Mouse (Mus musculus) left cerebral cortex, adult 18-20 months (tissue): Measurements from ENCODE around the gene Apeh. TPM values are rescaled to one million over a fixed set of nuclear protein-coding genes. Genes with fewer than 3 reads are reported as not detected.

Experiments
- DNase-seq, 2 experiments: peaks; one replicate each; pipeline ENCODE4 v3.0.0; 2021 to 2022; ENCODE audit warnings: low spot score in 2 of 2, mixed read lengths in 1 of 2
- microRNA-seq, 2 experiments: library from miRNA; unstranded; fragments of <30 nt; microRNA quantifications; one replicate each; pipeline ENCODE4 v1.2.0; 2021
- total RNA-seq, 2 experiments: library from RNA; stranded (reverse); gene quantifications; 2 replicates each; pipeline ENCODE4 v1.2.3; 2021

Gene Apeh
- total RNA-seq, 2 experiments from 2014 or later = 29.2 to 32.2 TPM

DNA sequence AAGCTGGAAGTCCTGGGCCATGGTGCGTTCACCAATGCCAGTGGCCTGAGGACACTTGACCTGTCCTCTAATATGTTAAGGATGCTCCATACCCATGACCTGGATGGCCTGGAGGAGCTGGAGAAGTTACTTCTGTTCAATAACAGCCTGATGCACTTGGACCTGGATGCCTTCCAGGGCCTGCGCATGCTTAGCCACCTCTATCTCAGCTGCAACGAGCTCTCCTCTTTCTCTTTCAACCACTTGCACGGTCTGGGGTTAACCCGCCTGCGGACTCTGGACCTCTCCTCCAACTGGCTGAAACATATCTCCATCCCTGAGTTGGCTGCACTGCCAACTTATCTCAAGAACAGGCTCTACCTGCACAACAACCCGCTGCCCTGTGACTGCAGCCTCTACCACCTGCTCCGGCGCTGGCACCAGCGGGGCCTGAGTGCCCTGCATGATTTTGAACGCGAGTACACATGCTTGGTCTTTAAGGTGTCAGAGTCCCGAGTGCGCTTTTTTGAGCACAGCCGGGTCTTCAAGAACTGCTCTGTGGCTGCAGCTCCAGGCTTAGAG lies 40.7 kb downstream of the Apeh start:
- no peak for DNase-seq

DNA sequence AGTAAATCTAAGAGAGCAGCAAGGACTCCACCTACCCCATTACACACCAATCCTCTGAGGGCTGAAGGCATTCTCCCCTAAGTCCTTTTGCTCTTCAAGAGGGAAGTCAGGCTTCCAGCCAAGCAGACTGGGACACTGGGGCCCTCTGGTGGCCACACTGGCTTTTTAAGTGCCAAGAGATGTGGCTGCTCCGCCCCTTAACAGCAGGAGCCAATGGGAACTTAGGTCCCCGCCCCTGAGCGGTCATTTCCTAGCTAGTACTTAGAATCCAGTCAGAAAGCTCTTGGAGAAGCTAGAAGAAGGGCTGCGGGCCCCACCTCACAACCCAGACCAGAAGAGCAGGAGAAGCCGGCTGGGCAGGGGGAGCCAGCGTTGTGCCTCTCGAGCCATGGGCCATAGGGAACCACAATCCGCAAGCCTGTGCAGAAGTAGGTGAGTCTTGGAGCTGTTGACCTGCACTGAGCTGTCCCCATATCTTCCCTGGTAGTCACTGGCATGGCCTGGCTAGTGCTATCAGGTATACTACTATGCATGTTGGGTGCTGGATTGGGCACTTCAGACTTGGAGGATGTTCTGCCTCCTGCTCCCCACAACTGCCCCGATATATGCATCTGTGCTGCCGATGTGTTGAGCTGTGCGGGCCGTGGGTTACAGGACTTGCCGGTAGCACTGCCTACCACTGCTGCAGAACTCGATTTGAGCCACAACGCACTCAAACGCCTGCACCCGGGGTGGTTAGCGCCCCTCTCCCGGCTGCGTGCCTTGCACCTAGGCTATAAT lies 41.3 kb downstream of the Apeh start, which contains the start of gene Amigo3:
Gene Amigo3, plus strand, starts transcription at position 275 of the 780 bp plus-strand sequence.
- peak; percentile 96 to 97 for DNase-seq

DNA sequence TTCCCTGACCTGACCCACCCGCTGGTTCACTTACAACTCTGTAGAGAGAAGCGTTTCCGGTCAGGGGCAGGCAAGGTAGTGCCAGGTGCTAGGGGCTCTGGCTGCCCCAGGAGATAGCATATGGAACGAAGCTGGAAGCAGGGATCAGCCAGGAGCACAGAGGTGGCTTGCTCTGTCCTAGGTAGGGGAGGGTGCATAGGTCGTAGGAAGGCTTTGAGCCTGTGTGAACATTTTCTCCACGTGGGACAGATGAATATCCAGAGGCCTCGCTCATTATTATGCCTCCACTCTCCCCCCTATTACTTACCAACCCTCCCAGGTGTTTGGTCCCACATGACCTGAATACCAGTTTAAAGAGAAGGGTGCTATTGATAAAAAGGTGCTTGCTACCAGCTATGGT lies 42.0 kb downstream of the Apeh start:
- no peak for DNase-seq

DNA sequence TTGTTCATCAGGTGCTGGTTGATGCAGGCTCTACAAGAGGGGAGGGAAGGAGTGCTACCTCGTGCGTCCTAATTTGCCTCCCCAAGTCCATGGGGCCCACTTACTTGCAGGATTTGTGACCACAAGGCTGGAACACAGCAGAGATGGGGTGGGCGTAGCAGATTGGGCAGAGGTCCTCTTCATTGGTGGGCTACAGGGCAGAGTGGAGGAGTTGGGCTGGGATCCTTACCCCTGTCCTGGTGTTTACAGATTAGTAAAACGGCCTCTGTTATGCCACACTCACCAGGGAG lies 42.5 kb downstream of the Apeh start:
- DNase-seq = no peak

DNA sequence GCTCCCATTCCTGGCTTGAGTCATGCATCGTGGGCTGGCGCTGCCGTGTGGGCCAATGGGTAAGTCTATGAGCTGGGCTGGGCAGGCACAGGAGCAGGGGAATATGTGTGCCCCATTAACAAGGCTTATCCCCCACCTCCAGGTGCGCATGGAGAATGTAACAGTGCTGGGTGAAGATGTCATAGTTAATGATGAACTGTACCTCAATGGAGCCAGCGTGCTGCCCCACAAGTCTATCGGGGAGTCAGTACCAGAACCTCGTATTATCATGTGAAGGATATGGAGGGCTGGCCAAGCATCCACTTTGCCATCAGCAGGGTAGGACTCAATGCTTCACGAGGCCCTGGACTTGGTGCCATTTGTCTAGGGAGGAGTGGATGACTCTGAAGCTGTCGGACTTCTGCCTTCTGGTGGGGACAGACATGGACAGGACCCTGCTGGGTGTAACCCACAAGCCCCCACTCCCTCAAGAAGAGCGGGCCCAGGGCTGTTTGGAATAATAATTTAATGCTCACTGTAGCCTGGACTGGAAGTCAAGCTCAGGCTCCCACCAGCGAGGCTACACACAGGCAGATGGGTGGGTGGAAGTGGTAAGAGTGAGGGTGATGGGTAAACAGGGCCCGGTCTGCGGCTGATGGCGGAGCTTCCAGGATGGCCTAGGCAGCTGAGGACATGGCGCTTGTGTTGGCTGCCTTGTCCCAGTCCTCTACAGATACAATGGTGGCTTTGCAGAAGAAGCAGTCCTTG lies 43.0 kb downstream of the Apeh start:
- DNase-seq = peak in 1 of 2 experiments; percentile 2

DNA sequence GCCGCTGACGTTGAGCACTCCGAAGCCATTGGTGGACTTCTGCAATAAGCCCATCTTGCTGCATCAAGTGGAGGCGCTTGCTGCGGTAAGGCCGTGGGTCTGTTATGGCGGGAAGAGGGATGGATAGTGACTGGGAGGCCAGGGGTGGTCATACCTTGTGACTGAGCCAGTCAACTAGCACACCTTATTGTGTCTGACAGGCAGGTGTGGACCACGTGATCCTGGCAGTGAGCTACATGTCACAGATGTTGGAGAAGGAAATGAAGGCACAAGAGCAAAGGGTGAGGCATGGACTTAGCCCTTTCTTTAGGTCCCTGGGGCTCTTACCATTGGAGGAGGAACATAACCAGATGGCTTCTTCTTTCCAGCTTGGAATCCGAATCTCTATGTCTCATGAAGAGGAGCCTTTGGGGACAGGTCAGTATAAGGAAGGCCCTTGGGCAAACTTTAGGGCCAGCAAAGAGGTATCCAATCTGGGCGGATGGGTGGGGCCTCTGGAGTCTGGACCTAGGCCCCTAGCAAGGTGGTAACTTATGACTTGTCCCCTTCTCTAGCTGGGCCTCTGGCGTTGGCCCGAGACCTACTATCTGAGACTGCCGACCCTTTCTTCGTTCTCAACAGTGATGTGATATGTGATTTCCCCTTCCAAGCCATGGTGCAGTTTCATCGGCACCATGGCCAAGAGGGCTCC lies 44.7 kb downstream of the Apeh start:
- no peak for DNase-seq

DNA sequence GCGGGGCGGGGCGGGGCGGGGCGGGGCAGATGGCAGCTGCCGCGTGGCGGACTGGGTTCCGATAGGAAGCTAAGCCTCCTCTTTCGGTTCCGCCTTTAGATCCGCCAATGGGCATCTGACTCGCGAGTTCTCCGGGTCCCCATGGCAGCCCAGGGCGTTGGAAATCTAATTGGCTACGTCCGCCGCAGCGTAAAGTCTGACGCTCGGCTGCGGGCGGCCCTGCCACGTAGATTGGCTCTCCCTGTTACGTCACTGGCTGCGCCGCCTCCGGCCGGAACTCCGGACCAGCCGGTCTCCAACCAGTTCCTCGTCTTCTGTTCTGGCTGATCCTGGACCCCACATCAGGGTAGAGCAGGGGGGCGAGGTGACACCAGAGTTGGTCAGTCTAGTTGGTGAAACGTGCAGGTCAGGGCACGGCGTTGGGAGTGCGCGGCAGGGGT lies 45.4 kb downstream of the Apeh start, which contains the start of gene Gmppb:
Gene Gmppb, plus strand, starts transcription at position 227 of the 440 bp plus-strand sequence.
- DNase-seq = peak; percentile 94 to 97

DNA sequence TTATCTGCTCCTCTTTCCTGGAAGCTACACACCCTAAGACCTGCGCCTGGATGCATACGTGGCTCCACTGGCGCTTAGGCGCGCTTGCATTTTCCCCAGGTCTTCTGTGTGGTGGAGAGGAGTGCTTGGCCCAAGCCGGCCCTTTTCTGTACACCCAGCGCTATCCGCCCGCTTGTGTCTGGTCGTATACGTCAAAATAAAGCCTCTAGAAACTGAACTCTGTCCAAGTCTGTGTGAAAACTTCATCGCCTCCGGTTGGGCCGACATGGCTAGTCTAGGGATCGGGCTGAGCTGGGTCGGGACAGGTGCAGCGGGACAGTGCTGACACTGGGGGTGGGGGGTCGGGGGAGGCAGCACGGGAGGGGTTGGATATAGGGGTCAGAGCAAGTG lies 45.8 kb downstream of the Apeh start:
- no peak for DNase-seq

DNA sequence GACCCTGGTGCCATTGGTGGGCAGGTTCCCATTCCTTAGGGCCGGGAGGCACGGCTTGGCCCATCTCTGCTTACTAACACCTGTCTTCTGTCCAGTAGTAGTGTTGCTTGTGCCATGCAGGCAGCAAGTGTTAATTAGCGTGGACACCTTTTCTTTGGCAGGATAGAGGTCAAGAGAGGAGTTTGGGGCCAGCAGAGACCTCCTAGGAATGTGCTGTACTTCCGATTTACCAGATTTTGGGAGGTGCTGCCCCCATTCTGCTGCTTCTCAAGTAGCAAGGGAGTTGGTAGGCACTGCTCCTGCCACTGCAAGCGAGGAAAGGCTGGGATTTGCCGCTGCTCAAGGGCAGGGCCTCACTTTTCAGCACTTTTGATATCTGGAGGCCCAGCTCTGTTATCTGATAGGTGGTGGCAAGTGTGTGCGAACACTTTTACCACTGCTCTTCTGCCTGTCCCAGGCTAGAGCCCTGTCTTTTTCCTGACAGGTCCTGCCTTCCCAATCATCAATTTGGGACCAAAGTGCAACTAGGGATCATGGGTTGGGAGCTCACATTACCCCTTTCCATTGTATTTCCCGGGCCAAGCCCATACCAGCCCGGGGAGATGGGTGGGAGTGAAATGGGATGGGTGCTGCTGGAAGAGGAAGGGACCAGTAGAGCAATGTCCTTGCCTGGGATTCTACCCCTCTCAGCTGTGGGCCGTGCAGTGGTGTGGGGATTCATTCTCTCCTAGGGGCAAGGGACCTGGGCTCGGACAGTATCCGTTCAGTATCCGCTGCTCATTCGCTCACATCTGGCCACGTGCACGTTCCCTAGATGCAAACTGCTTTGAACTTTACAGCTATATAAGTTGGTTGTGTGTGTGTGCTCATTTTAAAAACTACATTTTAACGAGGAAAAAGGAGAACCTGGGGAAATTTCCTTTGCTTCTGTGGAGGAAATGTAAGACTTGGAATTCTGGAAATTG lies 46.5 kb downstream of the Apeh start:
- DNase-seq = no peak

DNA sequence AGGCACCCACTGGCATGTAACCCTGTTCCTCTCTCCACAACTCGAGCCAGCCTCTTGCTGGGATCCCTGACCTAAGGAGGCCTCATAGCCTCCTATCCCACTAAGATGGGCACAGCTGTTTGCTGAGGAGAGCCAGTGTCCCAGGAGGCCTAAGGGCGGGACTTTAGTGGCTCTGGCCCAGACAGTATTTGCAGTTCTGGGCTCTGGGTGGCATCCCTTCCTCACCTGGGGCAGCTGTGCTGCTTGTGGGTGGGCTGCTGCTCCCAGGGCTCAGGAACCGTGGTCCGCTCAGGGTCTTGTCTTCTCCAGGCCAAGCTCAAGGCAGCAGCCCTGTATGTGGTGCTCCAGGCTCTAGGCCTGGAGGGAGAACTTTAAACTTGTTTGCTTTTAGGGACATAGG lies 47.8 kb downstream of the Apeh start:
- no peak for DNase-seq

DNA sequence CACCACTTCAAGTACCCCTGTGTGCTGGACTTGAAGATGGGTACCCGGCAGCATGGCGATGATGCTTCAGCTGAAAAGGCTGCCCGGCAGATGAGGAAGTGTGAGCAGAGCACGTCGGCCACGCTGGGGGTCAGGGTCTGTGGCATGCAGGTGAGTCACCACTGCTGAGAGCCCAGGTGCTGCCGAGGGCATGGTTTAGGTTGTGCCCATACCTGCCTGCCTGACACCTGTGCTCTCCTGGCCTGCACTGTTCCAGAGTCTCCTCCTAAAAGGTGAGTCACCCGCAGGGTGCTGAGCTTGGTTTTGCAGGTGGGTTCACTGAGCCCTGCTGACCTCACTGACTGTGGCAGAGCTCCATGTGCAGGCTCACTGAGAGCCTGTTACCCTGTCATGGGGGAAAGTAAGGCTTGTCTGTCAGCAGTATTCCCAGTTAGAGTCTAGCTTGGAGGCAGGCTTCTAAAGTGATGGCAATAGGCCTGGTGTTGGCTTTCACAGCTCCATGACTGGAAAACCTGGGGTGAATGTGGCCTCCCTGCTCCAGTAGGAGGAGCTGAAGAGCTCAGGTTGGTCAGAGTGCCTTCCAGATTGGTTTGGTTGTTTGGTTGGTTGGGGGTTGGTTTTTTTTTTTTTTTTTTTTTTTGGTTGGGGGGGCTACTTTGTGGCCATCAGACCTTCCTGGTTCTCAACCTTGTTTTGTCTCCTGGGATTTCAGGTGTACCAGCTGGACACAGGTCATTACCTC lies 49.5 kb downstream of the Apeh start:
- no peak for DNase-seq

Small RNA genes lying within 50 kb of the gene (microRNA-seq; reads per million reads assigned to microRNA genes)
- gene Gm47303 = 0 reads per million in 2 experiments
- gene Mir7088 = 0 reads per million in 2 experiments

Other genes starting within 250 kb of the Apeh start
- gene Rbm6, start 221.4 kb downstream of the Apeh start, total RNA-seq = 10 to 100 TPM; 54.0 to 57.3 TPM
- gene Mon1a, start 206.5 kb downstream of the Apeh start, total RNA-seq = 10 to 100 TPM; 27.1 to 28.1 TPM
- 1 to 10 TPM in 1 of 2 experiments, under 1 TPM in 1; 0.89 to 1.2 TPM for gene Mst1r, start 187.7 kb downstream of the Apeh start, total RNA-seq
- gene Actl11, start 166.1 kb downstream of the Apeh start, total RNA-seq = not detected
- 100 to 1,000 TPM; 322 to 377 TPM for gene Camkv, start 158.9 kb downstream of the Apeh start, total RNA-seq
- 1 to 10 TPM; 7.5 to 9.1 TPM for gene Traip, start 144.5 kb downstream of the Apeh start, total RNA-seq
- 1 to 10 TPM; 4.3 to 5.0 TPM for gene Uba7, start 119.1 kb downstream of the Apeh start, total RNA-seq
- gene Gm20661, start 111.5 kb downstream of the Apeh start, total RNA-seq = under 1 TPM in 1 of 2 experiments, not detected in 1; 0.40 TPM
- 1 to 10 TPM; 4.0 to 4.5 TPM for gene Inka1, start 108.7 kb downstream of the Apeh start, total RNA-seq
- 1 to 10 TPM in 1 of 2 experiments, under 1 TPM in 1; 0.68 to 2.1 TPM for gene Cdhr4, start 102.1 kb downstream of the Apeh start, total RNA-seq
- 1 to 10 TPM; 6.1 to 9.5 TPM for gene Gm20662, start 98.3 kb downstream of the Apeh start, total RNA-seq
- gene Ip6k1, start 92.1 kb downstream of the Apeh start, total RNA-seq = 100 to 1,000 TPM; 199 to 224 TPM
- gene Gmppb, start 45.4 kb downstream of the Apeh start, total RNA-seq = 10 to 100 TPM; 18.1 to 20.2 TPM
- gene Amigo3, start 41.4 kb downstream of the Apeh start, total RNA-seq = 1 to 10 TPM; 1.2 to 1.7 TPM
- gene Mst1, start 14.2 kb downstream of the Apeh start, total RNA-seq = not detected
- 10 to 100 TPM; 83.8 to 86.7 TPM for gene Rnf123, start 11.3 kb downstream of the Apeh start, total RNA-seq
- gene Bsn, start 95.8 kb upstream of the Apeh start, total RNA-seq = 100 to 1,000 TPM; 243 to 246 TPM
- gene Dag1, start 169.4 kb upstream of the Apeh start, total RNA-seq = 10 to 100 TPM; 79.2 to 85.8 TPM
- 100 to 1,000 TPM; 140 to 145 TPM for gene Nicn1, start 195.8 kb upstream of the Apeh start, total RNA-seq
- 10 to 100 TPM; 29.8 to 32.8 TPM for gene Amt, start 202.2 kb upstream of the Apeh start, total RNA-seq
- gene Rhoa, start 211.5 kb upstream of the Apeh start, total RNA-seq = 100 to 1,000 TPM; 159 to 170 TPM
- gene Tcta, start 211.6 kb upstream of the Apeh start, total RNA-seq = 10 to 100 TPM; 30.3 to 32.0 TPM
- 100 to 1,000 TPM in 1 of 2 experiments, 10 to 100 TPM in 1; 99.8 to 110 TPM for gene Gpx1, start 244.3 kb upstream of the Apeh start, total RNA-seq